Mouse (Mus musculus): Measurements from ENCODE around the gene Itgav. TPM values are rescaled to one million over a fixed set of nuclear protein-coding genes. Genes with fewer than 3 reads are reported as not detected.

The Itgav gene
- polyA plus RNA-seq, 1 experiment from 2014 or later = 75.9 TPM

- Histone ChIP-seq H3K27me3 (ENCODE audit: control insufficient read depth, insufficient read depth, low read length) (no peaks in the 10 kb centered on the region), H3K9ac (ENCODE audit: low read depth, low read length) (no peak overlapping the region), H3K9me3 (replicated peaks; ENCODE audit: control insufficient read depth, low read length) (no peaks in the 10 kb centered on the region), H3K4me1 (ENCODE audit: control insufficient read depth, insufficient read depth, low read length) (peaks cover 13% of the 10 kb centered on the region), H3K4me2 (no peak overlapping the region), H3K4me3 (ENCODE audit: low read depth, low read length) (no peak overlapping the region), H3K27ac (ENCODE audit: low read depth, low read length) (no peak overlapping the region), H3K36me3 (ENCODE audit: control insufficient read depth, insufficient read depth, low read length) (peaks cover 10% of the 10 kb centered on the region)
- WGBS (ENCODE audit: insufficient replicate concordance) = 53% methylated on average over 5 of the region's 5 CpGs
- no peak for ATAC-seq (replicated peaks; ENCODE audit: insufficient number of reproducible peaks, low FRiP score, low TSS enrichment)
These were observed 11.1 kb downstream of the Itgav start for GRCm38 (mm10) chr2:83735276-83735675.

- peaks cover 10% of the 10 kb centered on the region for H3K36me3 ChIP-seq (ENCODE audit: control insufficient read depth, insufficient read depth, low read length)
- H3K27ac ChIP-seq (ENCODE audit: low read depth, low read length) = no peak overlapping the region
- no peak for ATAC-seq (replicated peaks; ENCODE audit: insufficient number of reproducible peaks, low FRiP score, low TSS enrichment)
- H3K9ac ChIP-seq (ENCODE audit: low read depth, low read length) = no peak overlapping the region
- no peak overlapping the region for H3K4me2 ChIP-seq
- peaks cover 19% of the 10 kb centered on the region for H3K4me1 ChIP-seq (ENCODE audit: control insufficient read depth, insufficient read depth, low read length)
- H3K9me3 ChIP-seq (replicated peaks; ENCODE audit: control insufficient read depth, low read length) = no peaks in the 10 kb centered on the region
- 90% methylated on average over 5 of the region's 5 CpGs for WGBS (ENCODE audit: insufficient replicate concordance)
- no peak overlapping the region for H3K4me3 ChIP-seq (ENCODE audit: low read depth, low read length)
- H3K27me3 ChIP-seq (ENCODE audit: control insufficient read depth, insufficient read depth, low read length) = no peaks in the 10 kb centered on the region
These were observed 12.6 kb downstream of the Itgav start for GRCm38 (mm10) chr2:83736836-83737235.

DNA sequence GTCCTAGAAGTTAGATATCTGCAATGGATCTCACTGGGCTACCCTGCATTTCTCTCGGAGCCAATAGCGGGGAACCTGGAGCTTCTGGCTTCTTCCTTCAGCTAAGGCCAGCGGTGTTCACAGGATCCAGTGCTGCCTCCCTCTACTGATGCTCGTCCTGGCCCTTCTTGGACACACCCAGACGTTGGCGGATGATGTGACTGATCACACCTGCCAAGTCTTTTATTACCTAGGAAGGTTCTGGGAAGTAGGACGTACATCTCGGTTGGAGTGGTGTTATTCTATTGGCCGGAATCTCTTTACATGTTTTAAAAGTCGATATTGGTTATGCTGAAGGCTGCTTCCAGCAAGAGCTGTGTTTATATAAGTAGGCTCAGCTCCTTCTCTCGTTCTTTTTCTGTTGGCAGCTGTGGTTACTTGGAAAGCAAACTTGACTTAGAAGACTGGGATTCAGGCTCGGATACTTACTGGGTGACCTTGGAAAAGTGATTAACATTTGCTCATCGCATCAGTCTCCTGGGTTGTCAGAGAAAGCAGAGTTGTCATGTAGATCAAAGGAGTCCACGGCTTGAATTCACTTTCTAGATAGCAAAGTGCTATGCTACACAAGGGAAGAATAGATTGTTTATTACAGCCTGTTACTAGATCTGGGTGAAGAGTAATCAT is 14.5 kb downstream of the Itgav start:
- H3K4me2 ChIP-seq = no peak overlapping the region
- 78% methylated on average over 14 of the region's 14 CpGs for WGBS (ENCODE audit: insufficient replicate concordance)

DNA sequence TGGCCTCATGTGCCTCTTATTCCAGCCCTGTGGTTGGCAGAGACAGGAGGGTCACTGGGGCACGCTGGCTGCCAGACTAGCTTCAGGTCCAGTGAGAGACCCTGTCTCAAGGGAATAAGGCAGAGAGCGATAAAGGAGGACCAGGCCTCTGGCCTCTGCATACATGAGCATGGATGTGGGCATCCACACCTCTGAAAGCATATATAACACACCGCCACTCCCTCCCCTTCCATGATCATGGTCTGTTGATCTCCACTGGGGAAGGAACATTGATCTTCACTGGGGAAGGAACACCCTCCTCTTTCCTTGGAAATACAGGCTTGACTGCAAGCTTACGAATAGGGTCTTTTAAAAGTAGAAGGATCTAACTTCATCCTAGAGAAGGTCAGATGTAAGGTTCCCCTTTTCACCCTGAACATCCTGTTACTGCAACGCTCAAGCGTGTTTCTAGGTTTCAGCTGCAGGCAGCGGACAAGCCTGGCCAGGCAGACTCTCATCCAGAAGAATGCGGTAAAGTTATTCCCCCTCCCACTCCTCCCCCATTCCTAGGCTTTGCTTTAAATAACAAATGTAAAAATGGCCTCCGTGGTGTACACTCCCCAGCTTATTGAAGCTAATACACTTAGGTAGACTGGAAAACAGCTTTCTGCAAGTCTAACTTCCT is 15.4 kb downstream of the Itgav start:
- Histone ChIP-seq H3K4me2 (no peak overlapping the region), H3K4me1 (ENCODE audit: control insufficient read depth, insufficient read depth, low read length) (peaks cover 24% of the 10 kb centered on the region), H3K36me3 (ENCODE audit: control insufficient read depth, insufficient read depth, low read length) (peaks cover 10% of the 10 kb centered on the region), H3K9ac (ENCODE audit: low read depth, low read length) (0 out of 2 replicates have a peak overlapping the region, but pooled peaks have one; percentile 24), H3K4me3 (ENCODE audit: low read depth, low read length) (no peak overlapping the region), H3K27ac (ENCODE audit: low read depth, low read length) (peak overlapping the region; percentile 41; the same call in 1 of the 2 replicates), H3K27me3 (ENCODE audit: control insufficient read depth, insufficient read depth, low read length) (no peaks in the 10 kb centered on the region), H3K9me3 (replicated peaks; ENCODE audit: control insufficient read depth, low read length) (no peaks in the 10 kb centered on the region)
- 47% methylated on average over 9 of the region's 9 CpGs for WGBS (ENCODE audit: insufficient replicate concordance)
- ATAC-seq (replicated peaks; ENCODE audit: insufficient number of reproducible peaks, low FRiP score, low TSS enrichment) = no peak; the same call in 1 of the 2 replicates

More for the DNA sequence above, 14.5 kb downstream of the Itgav start:
- peaks cover 23% of the 10 kb centered on the region for H3K4me1 ChIP-seq (ENCODE audit: control insufficient read depth, insufficient read depth, low read length)
- H3K9me3 ChIP-seq (replicated peaks; ENCODE audit: control insufficient read depth, low read length) = no peaks in the 10 kb centered on the region
- H3K9ac ChIP-seq (ENCODE audit: low read depth, low read length) = no peak overlapping the region
- H3K36me3 ChIP-seq (ENCODE audit: control insufficient read depth, insufficient read depth, low read length) = peaks cover 10% of the 10 kb centered on the region
- H3K27me3 ChIP-seq (ENCODE audit: control insufficient read depth, insufficient read depth, low read length) = no peaks in the 10 kb centered on the region
- no peak overlapping the region for H3K27ac ChIP-seq (ENCODE audit: low read depth, low read length)
- ATAC-seq (replicated peaks; ENCODE audit: insufficient number of reproducible peaks, low FRiP score, low TSS enrichment) = no peak
- H3K4me3 ChIP-seq (ENCODE audit: low read depth, low read length) = no peak overlapping the region

DNA sequence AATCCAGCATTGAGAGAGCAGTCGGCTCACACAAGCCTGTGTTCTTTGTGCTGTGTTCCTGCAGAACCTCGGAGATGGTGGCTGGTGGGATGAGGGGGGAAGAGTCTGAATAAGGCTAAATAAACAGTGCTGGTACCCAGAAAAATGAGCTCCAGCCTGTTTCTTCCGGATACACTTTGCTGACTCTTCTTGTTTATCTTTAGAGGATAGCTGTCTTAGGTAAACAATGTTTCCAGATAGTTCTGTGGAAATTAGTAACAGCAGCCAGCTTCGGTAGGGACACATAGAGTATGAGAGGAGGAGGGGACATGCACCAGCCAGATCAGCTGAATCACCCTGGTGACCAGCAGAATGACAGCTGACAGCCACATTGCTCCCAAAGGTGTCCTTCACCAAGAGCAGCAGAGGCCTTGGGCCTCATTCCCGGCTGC is 16.4 kb downstream of the Itgav start:
- Histone ChIP-seq H3K4me1 (ENCODE audit: control insufficient read depth, insufficient read depth, low read length) (peaks cover 28% of the 10 kb centered on the region), H3K27ac (ENCODE audit: low read depth, low read length) (no peak overlapping the region), H3K9me3 (replicated peaks; ENCODE audit: control insufficient read depth, low read length) (no peaks in the 10 kb centered on the region), H3K36me3 (ENCODE audit: control insufficient read depth, insufficient read depth, low read length) (peaks cover 10% of the 10 kb centered on the region), H3K9ac (ENCODE audit: low read depth, low read length) (no peak overlapping the region), H3K27me3 (ENCODE audit: control insufficient read depth, insufficient read depth, low read length) (no peaks in the 10 kb centered on the region), H3K4me3 (ENCODE audit: low read depth, low read length) (no peak overlapping the region), H3K4me2 (peak overlapping the region; percentile 2; the same call in 1 of the 2 replicates)
- ATAC-seq (replicated peaks; ENCODE audit: insufficient number of reproducible peaks, low FRiP score, low TSS enrichment) = no peak
- 26% methylated on average over 5 of the region's 5 CpGs for WGBS (ENCODE audit: insufficient replicate concordance)

DNA sequence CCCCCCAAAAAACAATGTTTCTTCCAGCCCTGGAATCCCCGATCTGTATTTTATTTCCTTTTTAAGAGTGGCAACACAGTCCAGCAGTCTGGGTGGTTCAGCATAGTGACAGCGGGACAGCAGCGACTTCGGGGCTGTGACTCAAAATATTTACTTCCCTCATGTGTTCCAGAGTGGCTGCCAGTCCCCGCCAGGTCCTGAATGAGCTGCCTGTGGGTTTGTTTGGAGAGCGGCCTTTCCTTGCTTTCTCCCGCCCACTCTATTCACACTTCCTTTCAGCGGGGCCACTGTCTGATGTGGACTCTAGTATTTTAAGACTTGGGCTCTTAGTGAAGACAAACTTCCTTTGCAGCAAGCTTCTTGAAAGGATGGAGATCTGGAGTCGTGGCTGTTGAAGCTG is 18.0 kb downstream of the Itgav start:
- H3K36me3 ChIP-seq (ENCODE audit: control insufficient read depth, insufficient read depth, low read length) = peaks cover 3% of the 10 kb centered on the region
- no peak for ATAC-seq (replicated peaks; ENCODE audit: insufficient number of reproducible peaks, low FRiP score, low TSS enrichment)
- 51% methylated on average over 9 of the region's 9 CpGs for WGBS (ENCODE audit: insufficient replicate concordance)
- H3K9me3 ChIP-seq (replicated peaks; ENCODE audit: control insufficient read depth, low read length) = no peaks in the 10 kb centered on the region
- H3K4me1 ChIP-seq (ENCODE audit: control insufficient read depth, insufficient read depth, low read length) = peaks cover 28% of the 10 kb centered on the region
- no peak overlapping the region for H3K4me3 ChIP-seq (ENCODE audit: low read depth, low read length)
- no peaks in the 10 kb centered on the region for H3K27me3 ChIP-seq (ENCODE audit: control insufficient read depth, insufficient read depth, low read length)
- no peak overlapping the region for H3K9ac ChIP-seq (ENCODE audit: low read depth, low read length)
- H3K4me2 ChIP-seq = no peak overlapping the region
- no peak overlapping the region for H3K27ac ChIP-seq (ENCODE audit: low read depth, low read length)

DNA sequence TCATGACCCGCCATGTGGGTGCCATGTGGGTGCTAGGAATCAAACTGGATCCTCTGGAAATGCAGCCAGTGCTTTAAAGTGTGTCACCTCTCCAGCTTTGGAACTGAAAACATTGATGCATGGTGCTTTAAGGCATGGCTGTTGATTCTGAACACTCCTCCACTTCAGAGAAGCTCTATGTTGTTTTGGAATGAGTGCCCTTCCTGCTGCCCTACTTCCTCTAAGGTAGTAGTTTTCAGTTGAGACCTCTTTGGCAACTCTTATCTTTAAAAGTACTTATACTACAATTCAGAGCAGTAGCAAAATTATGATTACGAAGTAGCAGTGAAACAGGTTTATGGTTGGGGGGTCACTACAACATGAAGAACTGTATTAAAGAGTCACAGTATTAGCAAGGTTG is 18.6 kb downstream of the Itgav start:
- Histone ChIP-seq H3K9me3 (replicated peaks; ENCODE audit: control insufficient read depth, low read length) (no peaks in the 10 kb centered on the region), H3K4me2 (no peak overlapping the region), H3K4me1 (ENCODE audit: control insufficient read depth, insufficient read depth, low read length) (peaks cover 28% of the 10 kb centered on the region), H3K36me3 (ENCODE audit: control insufficient read depth, insufficient read depth, low read length) (peaks cover 7% of the 10 kb centered on the region), H3K27me3 (ENCODE audit: control insufficient read depth, insufficient read depth, low read length) (no peaks in the 10 kb centered on the region), H3K9ac (ENCODE audit: low read depth, low read length) (no peak overlapping the region), H3K27ac (ENCODE audit: low read depth, low read length) (no peak overlapping the region), H3K4me3 (ENCODE audit: low read depth, low read length) (no peak overlapping the region)
- no peak for ATAC-seq (replicated peaks; ENCODE audit: insufficient number of reproducible peaks, low FRiP score, low TSS enrichment)
- 86% methylated on average over 2 of the region's 2 CpGs for WGBS (ENCODE audit: insufficient replicate concordance)

GRCm38 (mm10) chr2:83744276-83744952 is 20.2 kb downstream of the Itgav start:
- WGBS (ENCODE audit: insufficient replicate concordance) = 60% methylated on average over 9 of the region's 9 CpGs

More at GRCm38 (mm10) chr2:83744276-83744952, 20.2 kb downstream of the Itgav start:
- ATAC-seq (replicated peaks; ENCODE audit: insufficient number of reproducible peaks, low FRiP score, low TSS enrichment) = no peak; the same call in 1 of the 2 replicates
- Histone ChIP-seq H3K9ac (ENCODE audit: low read depth, low read length) (no peak overlapping the region), H3K4me2 (no peak overlapping the region), H3K4me3 (ENCODE audit: low read depth, low read length) (no peak overlapping the region), H3K4me1 (ENCODE audit: control insufficient read depth, insufficient read depth, low read length) (peaks cover 25% of the 10 kb centered on the region), H3K36me3 (ENCODE audit: control insufficient read depth, insufficient read depth, low read length) (peaks cover 11% of the 10 kb centered on the region), H3K27ac (ENCODE audit: low read depth, low read length) (no peak overlapping the region), H3K9me3 (replicated peaks; ENCODE audit: control insufficient read depth, low read length) (no peaks in the 10 kb centered on the region), H3K27me3 (ENCODE audit: control insufficient read depth, insufficient read depth, low read length) (no peaks in the 10 kb centered on the region)

Data from heart, embryonic 11.5 days (tissue).